Mouse (Mus musculus) megakaryocyte, embryonic 14.5 days (primary cell): Measurements from ENCODE around the gene Arhgef10l.

Source experiments
- FLI1 ChIP-seq: IDR thresholded peaks from 2 replicates; pipeline ENCODE4 v1.6.1; 2012; ENCODE audit warnings: low read length, inconsistent platforms, mixed read lengths
- GATA1 ChIP-seq: IDR thresholded peaks from 3 replicates; pipeline ENCODE4 v1.6.1; 2012; ENCODE audit warnings: mixed read lengths, low read length, inconsistent platforms, borderline replicate concordance

- TF ChIP-seq GATA1 (no peak), FLI1 (no peak)
Observed at GRCm38 (mm10) chr4:140559862-140560261, 106.0 kb downstream of the Arhgef10l start.
